Mouse (Mus musculus): Measurements from ENCODE around the gene Nsd1. TPM values are rescaled to one million over a fixed set of nuclear protein-coding genes. Genes with fewer than 3 reads are reported as not detected.

The Nsd1 gene
- polyA plus RNA-seq, 1 experiment: 9.5 TPM

GRCm38 (mm10) chr13:55258651-55259050 is 49.1 kb downstream of the Nsd1 start:
- Histone ChIP-seq H3K36me3 (ENCODE audit: control insufficient read depth, insufficient read depth, low read length) (no peaks in the 10 kb centered on the region; the same call in 1 of the 2 replicates), H3K27ac (ENCODE audit: control insufficient read depth, insufficient read depth, low read depth, low read length) (no peak overlapping the region), H3K4me1 (ENCODE audit: control insufficient read depth, insufficient read depth, low read length) (no peaks in the 10 kb centered on the region), H3K4me3 (ENCODE audit: control insufficient read depth, low read depth, low read length) (no peak overlapping the region), H3K27me3 (ENCODE audit: control insufficient read depth, insufficient read depth, low read length) (no peaks in the 10 kb centered on the region)
- TF ChIP-seq POLR2A (IDR thresholded peaks at IDR 0.05; ENCODE audit: control insufficient read depth, low read depth, low read length) (no peak), CTCF (IDR thresholded peaks at IDR 0.05; ENCODE audit: control insufficient read depth, insufficient read depth, insufficient replicate concordance, low read depth, low read length) (no peak)

DNA sequence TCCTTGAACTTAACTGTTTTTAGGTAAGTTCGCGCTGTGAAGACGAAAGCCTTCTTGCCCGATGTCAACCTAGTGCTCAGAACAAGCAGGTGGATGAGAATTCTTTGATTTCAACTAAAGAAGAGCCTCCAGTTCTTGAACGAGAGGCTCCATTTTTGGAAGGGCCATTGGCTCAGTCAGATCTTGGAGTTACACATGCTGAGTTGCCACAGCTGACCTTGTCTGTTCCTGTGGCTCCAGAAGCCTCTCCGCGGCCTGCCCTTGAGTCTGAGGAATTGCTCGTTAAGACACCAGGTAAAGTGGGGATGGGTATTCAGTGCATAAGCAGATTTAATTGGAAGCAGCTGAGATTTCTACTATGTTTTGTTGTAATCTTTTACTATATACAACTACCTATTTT is 51.9 kb downstream of the Nsd1 start:
- no peaks in the 10 kb centered on the region for H3K27me3 ChIP-seq (ENCODE audit: control insufficient read depth, insufficient read depth, low read length)
- H3K4me3 ChIP-seq (ENCODE audit: control insufficient read depth, low read depth, low read length): no peak overlapping the region
- no peak overlapping the region for H3K27ac ChIP-seq (ENCODE audit: control insufficient read depth, insufficient read depth, low read depth, low read length)
- no peaks in the 10 kb centered on the region for H3K4me1 ChIP-seq (ENCODE audit: control insufficient read depth, insufficient read depth, low read length)
- no peak for TF ChIP-seq CTCF (IDR thresholded peaks at IDR 0.05; ENCODE audit: control insufficient read depth, insufficient read depth, insufficient replicate concordance, low read depth, low read length)
- TF ChIP-seq POLR2A (IDR thresholded peaks at IDR 0.05; ENCODE audit: control insufficient read depth, low read depth, low read length): no peak
- H3K36me3 ChIP-seq (ENCODE audit: control insufficient read depth, insufficient read depth, low read length): no peaks in the 10 kb centered on the region; the same call in 1 of the 2 replicates

GRCm38 (mm10) chr13:55262096-55262495 is 52.5 kb downstream of the Nsd1 start:
- Histone ChIP-seq H3K27ac (ENCODE audit: control insufficient read depth, insufficient read depth, low read depth, low read length) (no peak overlapping the region), H3K4me1 (ENCODE audit: control insufficient read depth, insufficient read depth, low read length) (no peaks in the 10 kb centered on the region), H3K4me3 (ENCODE audit: control insufficient read depth, low read depth, low read length) (no peak overlapping the region), H3K27me3 (ENCODE audit: control insufficient read depth, insufficient read depth, low read length) (no peaks in the 10 kb centered on the region), H3K36me3 (ENCODE audit: control insufficient read depth, insufficient read depth, low read length) (no peaks in the 10 kb centered on the region; the same call in 1 of the 2 replicates)
- TF ChIP-seq CTCF (IDR thresholded peaks at IDR 0.05; ENCODE audit: control insufficient read depth, insufficient read depth, insufficient replicate concordance, low read depth, low read length) (no peak), POLR2A (IDR thresholded peaks at IDR 0.05; ENCODE audit: control insufficient read depth, low read depth, low read length) (no peak)

DNA sequence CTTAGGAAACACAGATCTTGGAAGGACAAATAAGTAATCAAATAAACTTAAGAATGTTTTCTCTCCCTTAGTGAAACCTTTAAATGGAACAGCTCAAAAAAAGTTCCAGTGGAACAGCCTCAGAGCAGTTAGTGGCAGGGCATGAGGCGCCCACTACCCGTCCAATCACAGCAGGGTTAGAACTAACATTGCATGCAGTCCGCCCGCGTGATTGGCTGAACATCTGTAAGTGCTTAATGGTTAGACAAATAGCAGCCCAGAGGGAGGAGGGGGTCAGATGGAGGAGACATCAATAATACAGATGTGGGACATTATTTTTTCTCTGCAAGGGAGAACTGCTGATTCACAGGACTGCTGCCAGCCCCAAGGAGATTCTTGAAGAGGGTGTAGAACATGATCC is 67.6 kb downstream of the Nsd1 start:
- H3K27ac ChIP-seq (ENCODE audit: control insufficient read depth, insufficient read depth, low read depth, low read length): no peak overlapping the region
- no peak for TF ChIP-seq CTCF (IDR thresholded peaks at IDR 0.05; ENCODE audit: control insufficient read depth, insufficient read depth, insufficient replicate concordance, low read depth, low read length)
- TF ChIP-seq POLR2A (IDR thresholded peaks at IDR 0.05; ENCODE audit: control insufficient read depth, low read depth, low read length): no peak
- no peaks in the 10 kb centered on the region for H3K4me1 ChIP-seq (ENCODE audit: control insufficient read depth, insufficient read depth, low read length)
- H3K27me3 ChIP-seq (ENCODE audit: control insufficient read depth, insufficient read depth, low read length): no peaks in the 10 kb centered on the region
- H3K4me3 ChIP-seq (ENCODE audit: control insufficient read depth, low read depth, low read length): no peak overlapping the region
- peaks cover 3% of the 10 kb centered on the region for H3K36me3 ChIP-seq (ENCODE audit: control insufficient read depth, insufficient read depth, low read length)

DNA sequence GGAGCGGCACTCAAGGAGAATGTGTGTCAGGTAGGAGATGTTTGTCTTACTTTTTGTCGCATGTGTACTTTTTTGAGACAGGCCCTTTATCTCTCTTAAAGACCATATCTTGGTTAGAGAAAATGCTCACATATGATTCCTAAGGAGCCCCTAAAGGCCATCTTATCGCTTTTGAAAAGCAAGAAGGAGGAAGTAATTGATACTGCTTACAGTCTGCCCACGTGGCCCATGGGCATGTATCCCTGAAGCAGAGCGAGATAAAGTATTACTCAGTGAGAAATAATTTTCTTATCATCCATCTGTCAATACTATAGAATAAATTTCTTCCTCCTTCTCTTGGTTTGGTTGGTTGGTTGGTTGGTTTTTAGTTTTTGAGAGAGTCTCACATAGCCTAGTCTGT is 68.1 kb downstream of the Nsd1 start:
- H3K4me3 ChIP-seq (ENCODE audit: control insufficient read depth, low read depth, low read length): no peak overlapping the region
- H3K27ac ChIP-seq (ENCODE audit: control insufficient read depth, insufficient read depth, low read depth, low read length): no peak overlapping the region
- TF ChIP-seq POLR2A (IDR thresholded peaks at IDR 0.05; ENCODE audit: control insufficient read depth, low read depth, low read length) (no peak), CTCF (IDR thresholded peaks at IDR 0.05; ENCODE audit: control insufficient read depth, insufficient read depth, insufficient replicate concordance, low read depth, low read length) (no peak)
- no peaks in the 10 kb centered on the region for H3K4me1 ChIP-seq (ENCODE audit: control insufficient read depth, insufficient read depth, low read length)
- H3K36me3 ChIP-seq (ENCODE audit: control insufficient read depth, insufficient read depth, low read length): peaks cover 3% of the 10 kb centered on the region
- H3K27me3 ChIP-seq (ENCODE audit: control insufficient read depth, insufficient read depth, low read length): no peaks in the 10 kb centered on the region

GRCm38 (mm10) chr13:55288854-55289253 is 79.3 kb downstream of the Nsd1 start:
- Histone ChIP-seq H3K27me3 (ENCODE audit: control insufficient read depth, insufficient read depth, low read length) (no peaks in the 10 kb centered on the region), H3K4me3 (ENCODE audit: control insufficient read depth, low read depth, low read length) (no peak overlapping the region), H3K27ac (ENCODE audit: control insufficient read depth, insufficient read depth, low read depth, low read length) (no peak overlapping the region), H3K4me1 (ENCODE audit: control insufficient read depth, insufficient read depth, low read length) (no peaks in the 10 kb centered on the region), H3K36me3 (ENCODE audit: control insufficient read depth, insufficient read depth, low read length) (no peaks in the 10 kb centered on the region)
- no peak for TF ChIP-seq CTCF (IDR thresholded peaks at IDR 0.05; ENCODE audit: control insufficient read depth, insufficient read depth, insufficient replicate concordance, low read depth, low read length)
- TF ChIP-seq POLR2A (IDR thresholded peaks at IDR 0.05; ENCODE audit: control insufficient read depth, low read depth, low read length): no peak

- Histone ChIP-seq H3K4me3 (ENCODE audit: control insufficient read depth, low read depth, low read length) (no peak overlapping the region), H3K27ac (ENCODE audit: control insufficient read depth, insufficient read depth, low read depth, low read length) (no peak overlapping the region), H3K36me3 (ENCODE audit: control insufficient read depth, insufficient read depth, low read length) (no peaks in the 10 kb centered on the region), H3K27me3 (ENCODE audit: control insufficient read depth, insufficient read depth, low read length) (no peaks in the 10 kb centered on the region), H3K4me1 (ENCODE audit: control insufficient read depth, insufficient read depth, low read length) (no peaks in the 10 kb centered on the region)
- no peak for TF ChIP-seq CTCF (IDR thresholded peaks at IDR 0.05; ENCODE audit: control insufficient read depth, insufficient read depth, insufficient replicate concordance, low read depth, low read length)
Measured at GRCm38 (mm10) chr13:55296760-55297159, 87.2 kb downstream of the Nsd1 start.

GRCm38 (mm10) chr13:55300913-55301312 is 91.3 kb downstream of the Nsd1 start:
- H3K4me3 ChIP-seq (ENCODE audit: control insufficient read depth, low read depth, low read length): no peak overlapping the region
- no peaks in the 10 kb centered on the region; the same call in 1 of the 2 replicates for H3K36me3 ChIP-seq (ENCODE audit: control insufficient read depth, insufficient read depth, low read length)
- H3K27ac ChIP-seq (ENCODE audit: control insufficient read depth, insufficient read depth, low read depth, low read length): no peak overlapping the region
- H3K27me3 ChIP-seq (ENCODE audit: control insufficient read depth, insufficient read depth, low read length): no peaks in the 10 kb centered on the region
- TF ChIP-seq CTCF (IDR thresholded peaks at IDR 0.05; ENCODE audit: control insufficient read depth, insufficient read depth, insufficient replicate concordance, low read depth, low read length): no peak
- no peaks in the 10 kb centered on the region for H3K4me1 ChIP-seq (ENCODE audit: control insufficient read depth, insufficient read depth, low read length)
